In the genomic region with DNA sequence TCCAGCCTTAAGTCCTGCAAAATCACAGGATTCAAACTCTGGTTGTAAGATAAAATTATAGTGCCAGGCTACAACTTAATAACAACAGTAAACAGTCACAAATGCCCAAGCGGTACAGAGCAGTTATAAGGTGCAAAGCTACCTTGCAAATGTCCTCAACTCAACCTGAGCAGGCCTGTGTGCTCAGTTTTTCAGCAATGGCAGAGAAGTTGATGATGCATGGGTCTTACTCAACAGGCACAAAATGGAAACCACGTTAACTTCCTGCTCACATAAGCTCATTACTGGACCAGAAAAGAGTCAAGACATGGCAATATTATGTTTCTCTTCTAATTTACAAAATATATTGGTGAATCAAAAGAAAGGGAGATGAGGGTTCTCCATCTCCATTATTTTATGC, we compare ENCODE assay signal across 1 mouse cellular context.
TF ChIP-seq lines count a peak whose summit lies in the region.

No protein-coding gene starts in this region.

TF ChIP-seq in MEL, 35 proteins besides CTCF, POLR2A, EP300 and RAD21 (continued from another document):
- TF ChIP-seq CHD2 (IDR thresholded peaks at IDR 0.05; ENCODE audit: low read length) (no peak), SIN3A (IDR thresholded peaks at IDR 0.05; ENCODE audit: low read length) (no peak)
